Mouse (Mus musculus): Measurements from ENCODE around the gene Mertk. TPM values are rescaled to one million over a fixed set of nuclear protein-coding genes. Genes with fewer than 3 reads are reported as not detected.

The Mertk gene
- polyA plus RNA-seq, 1 experiment from 2014 or later = 1.6 TPM

DNA sequence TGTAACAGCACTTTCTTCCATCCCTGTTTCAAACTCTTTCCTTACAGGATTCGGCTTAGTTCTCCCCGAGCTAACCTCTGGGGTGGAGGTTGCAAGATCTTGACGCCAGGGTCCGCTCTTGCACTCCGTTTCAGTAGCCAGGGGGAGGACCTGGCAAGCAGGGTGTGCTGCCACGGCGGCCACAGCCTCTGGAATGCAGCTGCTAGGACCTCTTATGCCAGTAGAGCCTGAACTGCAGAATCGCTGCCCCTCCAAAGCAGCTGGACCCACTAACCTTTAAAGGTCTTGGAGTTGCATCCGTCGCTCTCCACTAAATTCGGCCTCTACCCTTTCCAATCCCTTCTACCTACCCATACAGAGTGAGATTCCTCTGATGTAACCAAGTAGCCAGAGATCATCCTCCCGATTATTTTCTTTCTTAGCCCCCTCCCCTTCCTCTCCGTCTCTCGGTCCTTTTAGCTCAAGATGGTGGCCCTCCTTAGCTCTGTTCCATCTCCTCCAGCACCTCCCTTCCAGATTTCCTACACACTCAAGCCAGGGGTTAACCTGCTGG is 540 bp upstream of the Mertk start:
- Histone ChIP-seq H3K27me3 (peaks cover 31% of the 10 kb centered on the region), H3K9ac (replicated peaks) (peak overlapping the region; percentile 64; the same call in 1 of the 2 replicates), H3K36me3 (no peaks in the 10 kb centered on the region), H3K27ac (no peak overlapping the region), H3K4me2 (replicated peaks) (peak overlapping the region; percentile 91), H3K4me3 (replicated peaks) (peak overlapping the region; percentile 51), H3K9me3 (no peaks in the 10 kb centered on the region), H3K4me1 (replicated peaks) (peaks cover 22% of the 10 kb centered on the region)
- under 1% methylated on average over 14 of the region's 14 CpGs for WGBS
- ATAC-seq = peak; percentile 91

DNA sequence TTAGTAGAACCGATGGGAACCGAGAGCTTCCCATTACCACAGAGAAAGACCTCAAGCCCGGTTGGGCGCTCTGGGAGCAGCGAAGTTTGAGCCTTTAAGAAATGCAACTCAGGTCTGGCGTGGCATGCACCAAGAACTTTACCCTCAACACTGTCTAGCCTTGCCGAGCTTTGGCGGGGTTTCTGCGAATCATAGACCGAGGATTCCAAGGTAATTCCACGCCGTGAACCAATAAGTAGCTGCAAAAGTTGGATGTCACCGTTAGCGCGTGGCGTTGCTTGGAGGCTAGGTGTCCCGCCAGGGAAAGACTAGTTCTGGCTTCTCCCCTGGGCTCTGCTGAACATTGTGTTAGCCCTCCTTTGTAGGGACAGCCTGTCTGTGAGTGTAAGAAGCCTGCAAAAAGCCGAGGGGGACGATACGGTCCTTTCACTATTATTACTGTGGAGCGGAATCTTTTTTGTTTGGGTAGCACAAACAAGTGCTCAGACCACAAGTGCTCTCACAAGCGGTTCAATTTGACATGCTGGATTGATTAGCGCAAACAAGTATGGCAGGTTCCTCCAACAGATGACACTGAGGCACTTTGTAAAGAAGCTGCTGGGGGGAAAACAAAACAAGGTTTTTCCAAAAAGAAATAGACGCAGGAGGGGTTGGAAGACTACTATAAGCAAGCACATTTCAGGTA is 587 bp downstream of the Mertk start:
- Histone ChIP-seq H3K27ac (no peak overlapping the region), H3K4me3 (replicated peaks) (peak overlapping the region; percentile 51), H3K4me1 (replicated peaks) (peaks cover 22% of the 10 kb centered on the region), H3K4me2 (replicated peaks) (peak overlapping the region; percentile 91), H3K9ac (replicated peaks) (peak overlapping the region; percentile 64), H3K9me3 (no peaks in the 10 kb centered on the region), H3K27me3 (peaks cover 31% of the 10 kb centered on the region), H3K36me3 (no peaks in the 10 kb centered on the region)
- ATAC-seq = no peak
- WGBS = under 1% methylated on average over 24 of the region's 24 CpGs

DNA sequence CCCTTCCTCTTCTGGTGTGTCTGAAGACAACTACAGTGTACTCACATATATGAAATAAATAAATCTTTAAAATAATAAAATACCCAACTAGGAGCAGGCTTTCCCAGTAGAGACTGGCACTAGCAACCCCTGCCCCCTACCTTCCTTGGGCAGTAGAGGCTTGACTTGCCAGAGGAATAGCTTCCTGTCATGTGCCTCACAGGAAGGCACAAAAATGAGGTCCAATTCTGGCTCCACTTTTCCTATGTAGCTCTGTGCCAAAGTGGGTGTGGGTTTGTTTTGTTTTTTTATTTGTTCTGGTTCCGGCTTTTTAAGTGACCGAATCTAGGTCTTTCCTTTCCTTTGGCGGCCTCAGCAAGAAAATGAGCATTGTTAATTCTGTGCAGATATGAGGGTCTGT is 5.7 kb downstream of the Mertk start:
- H3K27ac ChIP-seq = no peak overlapping the region
- no peaks in the 10 kb centered on the region for H3K36me3 ChIP-seq
- H3K4me1 ChIP-seq (replicated peaks) = peaks cover 2% of the 10 kb centered on the region
- no peak for ATAC-seq
- peaks cover 11% of the 10 kb centered on the region for H3K27me3 ChIP-seq
- no peak overlapping the region for H3K9ac ChIP-seq (replicated peaks)
- H3K4me2 ChIP-seq (replicated peaks) = no peak overlapping the region
- H3K9me3 ChIP-seq = no peaks in the 10 kb centered on the region
- no peak overlapping the region for H3K4me3 ChIP-seq (replicated peaks)
- 91% methylated on average over 3 of the region's 3 CpGs for WGBS

DNA sequence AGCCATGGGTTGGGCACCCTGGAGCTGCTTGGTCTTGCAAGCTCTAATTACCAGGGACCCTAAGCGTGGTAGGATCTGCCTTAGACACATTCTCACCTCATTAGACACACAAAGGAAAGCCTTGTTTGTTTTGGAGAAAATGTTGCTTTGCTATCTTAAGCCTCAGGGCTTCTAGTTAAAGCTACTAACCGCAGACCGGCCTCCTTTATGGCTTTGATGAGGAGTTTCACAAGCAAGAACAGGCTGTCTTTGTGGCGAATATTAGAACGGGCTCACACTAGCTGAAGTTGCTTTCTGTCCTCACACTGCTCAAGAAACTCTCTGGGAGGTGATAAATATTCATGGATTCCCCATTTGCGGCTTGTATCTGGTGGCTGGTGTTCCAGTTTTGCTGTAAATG is 10.5 kb downstream of the Mertk start:
- Histone ChIP-seq H3K4me2 (replicated peaks) (no peak overlapping the region), H3K36me3 (no peaks in the 10 kb centered on the region), H3K9me3 (no peaks in the 10 kb centered on the region), H3K4me3 (replicated peaks) (no peak overlapping the region), H3K27me3 (no peaks in the 10 kb centered on the region), H3K9ac (replicated peaks) (no peak overlapping the region), H3K4me1 (replicated peaks) (peaks cover 5% of the 10 kb centered on the region), H3K27ac (no peak overlapping the region)
- ATAC-seq = no peak
- 42% methylated on average over 6 of the region's 6 CpGs for WGBS

DNA sequence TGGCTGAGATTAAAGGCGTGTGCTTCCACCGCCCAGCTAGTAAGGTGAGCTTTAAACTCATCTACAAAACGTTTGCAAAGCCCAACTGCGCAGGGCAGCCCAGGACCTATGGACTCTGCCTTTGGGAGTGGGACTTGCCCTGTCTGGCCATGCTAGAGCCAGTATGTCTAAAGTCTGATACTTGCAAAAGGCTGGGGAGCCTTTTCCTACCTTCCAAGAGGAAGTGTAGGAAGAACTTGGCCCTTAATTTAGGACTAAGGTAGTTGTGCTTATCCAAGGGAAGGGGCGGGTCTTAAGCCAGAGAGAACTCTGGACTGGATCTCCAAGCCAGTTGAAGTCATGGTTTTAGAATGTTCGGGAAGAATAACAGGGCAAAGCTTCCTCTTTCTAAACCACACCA is 11.9 kb downstream of the Mertk start:
- no peak for ATAC-seq
- Histone ChIP-seq H3K4me3 (replicated peaks) (no peak overlapping the region), H3K27ac (no peak overlapping the region), H3K9me3 (no peaks in the 10 kb centered on the region), H3K4me1 (replicated peaks) (peaks cover 5% of the 10 kb centered on the region), H3K9ac (replicated peaks) (no peak overlapping the region), H3K36me3 (no peaks in the 10 kb centered on the region), H3K27me3 (no peaks in the 10 kb centered on the region), H3K4me2 (replicated peaks) (no peak overlapping the region)
- 83% methylated on average over 6 of the region's 6 CpGs for WGBS

DNA sequence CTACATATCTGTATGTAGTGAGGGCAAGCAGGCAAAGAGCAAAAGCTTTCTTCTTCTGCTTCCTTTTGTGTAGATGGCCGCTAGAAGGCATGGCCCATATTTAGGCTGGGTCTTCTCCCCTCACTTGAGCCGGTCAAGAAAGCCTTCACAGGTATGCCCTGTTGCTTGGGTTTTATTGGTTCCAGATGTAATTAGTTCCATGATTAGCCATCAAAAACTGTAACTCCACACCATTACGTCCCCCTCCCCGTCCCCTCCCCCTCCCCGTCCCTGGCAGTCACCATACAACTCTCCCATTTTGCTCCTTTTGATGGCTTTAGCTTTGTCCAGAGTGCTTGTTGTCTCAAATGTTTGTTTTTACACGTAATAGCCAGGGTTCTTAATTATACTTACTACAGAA is 14.2 kb downstream of the Mertk start:
- no peaks in the 10 kb centered on the region for H3K9me3 ChIP-seq
- no peak overlapping the region for H3K4me2 ChIP-seq (replicated peaks)
- H3K27me3 ChIP-seq = no peaks in the 10 kb centered on the region
- ATAC-seq = no peak
- no peak overlapping the region for H3K4me3 ChIP-seq (replicated peaks)
- H3K9ac ChIP-seq (replicated peaks) = no peak overlapping the region
- peaks cover 5% of the 10 kb centered on the region for H3K4me1 ChIP-seq (replicated peaks)
- no peaks in the 10 kb centered on the region for H3K36me3 ChIP-seq
- WGBS = 84% methylated on average over 6 of the region's 6 CpGs
- no peak overlapping the region for H3K27ac ChIP-seq

DNA sequence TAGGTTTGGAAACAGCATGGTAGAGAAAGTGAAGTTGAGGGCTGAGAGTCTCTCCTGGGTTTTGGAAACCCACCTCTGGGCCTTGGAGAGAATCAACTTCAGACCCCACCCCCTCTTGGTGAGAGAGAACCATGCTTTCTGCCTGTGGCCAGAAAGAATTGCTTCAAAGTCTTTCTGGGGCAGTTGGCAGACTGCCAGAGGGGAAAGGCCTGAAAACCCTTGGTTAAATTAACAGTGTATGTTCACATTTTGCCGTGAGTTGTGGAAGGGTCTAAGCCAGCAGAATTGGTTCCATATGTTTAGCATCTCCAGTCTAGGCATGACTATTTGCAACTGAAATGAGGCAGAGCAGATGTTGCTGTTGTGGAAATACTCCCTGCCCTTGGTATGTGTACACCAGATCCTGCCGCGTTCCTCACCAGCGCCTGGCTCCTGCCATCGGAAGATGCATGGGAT is 14.8 kb downstream of the Mertk start:
- Histone ChIP-seq H3K4me3 (replicated peaks) (no peak overlapping the region), H3K9me3 (no peaks in the 10 kb centered on the region), H3K27me3 (no peaks in the 10 kb centered on the region), H3K9ac (replicated peaks) (no peak overlapping the region), H3K4me2 (replicated peaks) (no peak overlapping the region), H3K27ac (no peak overlapping the region), H3K4me1 (replicated peaks) (peaks cover 5% of the 10 kb centered on the region), H3K36me3 (no peaks in the 10 kb centered on the region)
- no peak for ATAC-seq
- 61% methylated on average over 5 of the region's 5 CpGs for WGBS

DNA sequence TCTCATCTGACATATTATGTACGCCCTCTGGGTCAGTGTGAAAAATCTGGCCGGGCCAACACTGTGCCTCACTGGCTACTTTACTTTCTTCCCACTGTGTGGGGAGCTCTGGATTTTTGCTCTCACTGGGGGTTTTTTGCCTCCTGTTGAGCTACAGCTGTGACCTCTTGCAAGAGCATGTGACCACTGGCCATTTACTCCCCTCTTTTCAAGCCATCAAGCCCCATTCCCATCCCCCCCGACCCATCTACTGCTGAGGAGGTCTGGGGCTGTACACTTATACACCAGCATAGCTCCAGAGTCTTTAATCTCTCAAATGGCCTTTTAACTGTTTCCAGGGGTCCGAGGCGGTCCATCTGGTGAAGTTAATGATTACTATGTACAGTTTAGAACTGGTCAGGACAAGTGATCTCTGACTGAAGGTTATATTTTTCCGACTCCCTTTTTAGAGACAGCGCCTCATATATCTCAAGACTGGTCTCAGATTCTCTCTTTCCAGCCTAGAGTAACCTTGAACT is 16.0 kb downstream of the Mertk start:
- Histone ChIP-seq H3K4me1 (replicated peaks) (peaks cover 5% of the 10 kb centered on the region; the same call in 1 of the 2 replicates), H3K9ac (replicated peaks) (no peak overlapping the region), H3K4me3 (replicated peaks) (no peak overlapping the region), H3K9me3 (no peaks in the 10 kb centered on the region), H3K27me3 (no peaks in the 10 kb centered on the region), H3K36me3 (no peaks in the 10 kb centered on the region), H3K4me2 (replicated peaks) (no peak overlapping the region), H3K27ac (no peak overlapping the region)
- 77% methylated on average over 7 of the region's 7 CpGs for WGBS
- no peak for ATAC-seq

DNA sequence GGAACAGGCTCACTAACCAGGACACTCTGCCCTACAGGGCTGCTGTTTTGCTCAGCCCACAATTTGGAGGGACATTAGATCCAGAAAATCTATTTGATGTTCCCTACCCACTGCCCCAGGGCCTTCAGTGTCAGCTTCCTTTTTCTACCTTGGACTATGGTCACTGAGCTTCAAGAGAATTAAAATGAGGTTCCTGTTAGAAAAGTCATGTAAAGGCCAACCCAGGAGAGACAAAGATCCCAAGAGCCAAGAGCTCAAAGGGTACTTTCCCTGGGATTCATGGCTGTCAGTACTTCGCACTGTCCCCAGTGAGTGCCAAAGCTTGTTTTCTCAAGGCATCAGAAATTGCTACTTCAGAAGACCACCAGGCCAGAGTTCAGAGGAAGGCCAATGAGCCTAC is 17.2 kb downstream of the Mertk start:
- H3K9ac ChIP-seq (replicated peaks) = no peak overlapping the region
- 0 out of 2 replicates have a peak, but pooled peaks cover 4% of the 10 kb centered on the region for H3K9me3 ChIP-seq
- H3K4me3 ChIP-seq (replicated peaks) = no peak overlapping the region
- WGBS = 100% methylated on average over 1 of the region's 1 CpGs
- no peak overlapping the region for H3K27ac ChIP-seq
- ATAC-seq = no peak
- H3K27me3 ChIP-seq = no peaks in the 10 kb centered on the region
- no peak overlapping the region for H3K4me2 ChIP-seq (replicated peaks)
- peaks cover 5% of the 10 kb centered on the region; the same call in 1 of the 2 replicates for H3K4me1 ChIP-seq (replicated peaks)
- H3K36me3 ChIP-seq = no peaks in the 10 kb centered on the region

DNA sequence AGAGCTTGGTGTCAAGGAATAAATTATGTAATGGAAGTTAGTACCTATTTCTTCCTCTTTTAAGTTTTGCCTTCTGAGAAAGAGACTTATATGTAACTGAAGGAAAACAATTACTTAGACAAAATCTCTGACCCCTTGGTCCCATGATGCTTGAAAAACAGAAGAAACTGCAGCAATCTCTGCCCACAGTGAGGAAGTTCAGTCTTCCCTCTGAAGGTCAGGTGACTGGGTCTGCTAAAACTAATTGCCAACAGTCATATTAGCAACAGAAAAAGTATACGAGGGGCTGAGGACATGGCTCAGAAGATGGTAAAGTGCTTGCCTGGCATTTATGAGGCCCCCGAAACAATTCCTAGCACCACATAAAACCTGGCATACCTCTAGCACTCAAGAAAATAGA is 20.6 kb downstream of the Mertk start:
- no peak overlapping the region for H3K4me3 ChIP-seq (replicated peaks)
- H3K27ac ChIP-seq = no peak overlapping the region
- H3K4me1 ChIP-seq (replicated peaks) = no peaks in the 10 kb centered on the region; the same call in 1 of the 2 replicates
- no peaks in the 10 kb centered on the region for H3K36me3 ChIP-seq
- no peak overlapping the region for H3K9ac ChIP-seq (replicated peaks)
- H3K4me2 ChIP-seq (replicated peaks) = no peak overlapping the region
- no peak for ATAC-seq
- H3K27me3 ChIP-seq = no peaks in the 10 kb centered on the region
- peaks cover 9% of the 10 kb centered on the region; the same call in 1 of the 2 replicates for H3K9me3 ChIP-seq
- 91% methylated on average over 2 of the region's 2 CpGs for WGBS

DNA sequence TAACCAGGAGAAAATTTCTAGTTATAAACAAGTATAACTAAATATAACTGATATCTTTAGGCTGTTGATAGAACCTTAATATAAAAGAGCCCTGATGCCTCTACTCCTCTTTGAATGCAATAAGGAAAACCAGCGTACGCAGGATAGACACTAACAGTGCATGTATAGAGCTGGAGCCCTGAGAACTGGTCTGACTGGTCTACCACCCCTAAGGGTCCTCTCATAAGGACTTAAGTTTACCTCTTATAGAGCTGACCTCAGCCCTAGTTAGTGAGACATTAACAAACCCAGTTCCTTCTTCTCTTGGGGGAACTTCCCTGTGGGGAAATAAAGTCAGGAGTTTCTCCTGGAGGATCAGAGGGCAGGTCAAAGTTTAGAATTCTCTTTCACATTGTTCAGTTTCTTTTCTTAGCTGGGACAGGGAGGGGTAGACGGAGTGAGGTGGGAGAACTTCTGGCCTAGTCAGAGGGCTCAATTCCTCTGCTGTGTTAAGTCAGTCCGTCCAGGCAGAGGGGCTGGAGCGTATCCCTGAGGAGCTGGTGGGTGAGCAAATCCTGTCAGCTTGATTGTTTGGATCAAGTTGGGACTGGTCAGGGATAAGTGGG is 23.5 kb downstream of the Mertk start:
- H3K9ac ChIP-seq (replicated peaks) = no peak overlapping the region
- WGBS = 90% methylated on average over 5 of the region's 5 CpGs
- no peak overlapping the region for H3K4me3 ChIP-seq (replicated peaks)
- H3K27ac ChIP-seq = no peak overlapping the region
- peaks cover 9% of the 10 kb centered on the region; the same call in 1 of the 2 replicates for H3K9me3 ChIP-seq
- H3K4me2 ChIP-seq (replicated peaks) = no peak overlapping the region
- H3K36me3 ChIP-seq = no peaks in the 10 kb centered on the region
- no peaks in the 10 kb centered on the region for H3K27me3 ChIP-seq
- no peak for ATAC-seq
- H3K4me1 ChIP-seq (replicated peaks) = no peaks in the 10 kb centered on the region

DNA sequence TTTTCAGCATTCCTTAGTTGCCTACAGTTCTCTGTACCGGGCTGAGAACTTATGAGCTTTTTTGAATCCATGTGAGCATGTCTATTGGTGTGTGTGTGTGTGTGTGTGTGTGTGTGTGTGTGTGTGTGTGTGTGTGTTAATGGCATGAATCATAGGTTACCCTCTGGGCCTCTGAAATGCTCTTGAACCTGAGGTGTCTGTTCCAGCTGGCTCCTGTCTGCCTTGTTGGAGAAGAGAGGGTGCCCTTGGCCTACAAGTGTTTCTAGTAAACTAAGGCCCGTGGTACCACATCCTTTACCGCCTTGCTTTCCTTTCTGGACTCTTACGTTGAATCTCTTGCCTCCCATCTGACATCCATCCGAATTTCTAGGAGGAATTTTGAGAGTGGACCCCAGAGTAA is 27.3 kb downstream of the Mertk start:
- Histone ChIP-seq H3K4me3 (replicated peaks) (no peak overlapping the region), H3K4me2 (replicated peaks) (no peak overlapping the region), H3K9ac (replicated peaks) (no peak overlapping the region), H3K4me1 (replicated peaks) (no peaks in the 10 kb centered on the region; the same call in 1 of the 2 replicates), H3K27ac (no peak overlapping the region), H3K36me3 (no peaks in the 10 kb centered on the region), H3K9me3 (peaks cover 4% of the 10 kb centered on the region; the same call in 1 of the 2 replicates), H3K27me3 (no peaks in the 10 kb centered on the region)
- WGBS = 93% methylated on average over 5 of the region's 5 CpGs
- ATAC-seq = no peak

Measured in midbrain, embryonic 13.5 days (tissue).